Mouse (Mus musculus) kidney, embryonic 14.5 days (tissue): ENCODE measurements around the gene Atp12a. TPM values are rescaled to one million over a fixed set of nuclear protein-coding genes. Genes with fewer than 3 reads are reported as not detected.

ENCODE experiments used
- ATAC-seq: fragments of 200-750 bp; cut with Nextera tagmentation; 2 replicates; pipeline ENCODE4 v1.8.0; 2017; ENCODE audit warnings: moderate number of reproducible peaks, mild to moderate bottlenecking, moderate TSS enrichment, moderate library complexity; ENCODE audit not compliant: low FRiP score, low TSS enrichment
- H3K27ac ChIP-seq: fragments of 300-500 bp; sonication (generic); 2 replicates; pipeline ENCODE4 v1.5.1; 2014; ENCODE audit warnings: low read depth, mild to moderate bottlenecking, low read length, moderate library complexity, mixed read lengths
- H3K27me3 ChIP-seq: fragments of 300-500 bp; sonication (generic); 2 replicates; pipeline ENCODE4 v1.6.1; 2014; ENCODE audit warnings: mild to moderate bottlenecking, low read length; ENCODE audit not compliant: control insufficient read depth, insufficient read depth
- H3K36me3 ChIP-seq: fragments of 300-500 bp; sonication (generic); 2 replicates; pipeline ENCODE4 v1.6.1; 2014; ENCODE audit warnings: low read length, mixed read lengths; ENCODE audit not compliant: control insufficient read depth, insufficient read depth
- H3K4me1 ChIP-seq: fragments of 300-500 bp; sonication (generic); 2 replicates; pipeline ENCODE4 v1.6.1; 2014; ENCODE audit warnings: low read length, mixed read lengths; ENCODE audit not compliant: control insufficient read depth, insufficient read depth
- H3K4me2 ChIP-seq: fragments of 300-500 bp; sonication (generic); replicated peaks from 2 replicates; pipeline ENCODE4 v1.6.1; 2014; ENCODE audit warnings: low read depth, mild to moderate bottlenecking, low read length
- H3K4me3 ChIP-seq: fragments of 300-500 bp; sonication (generic); 2 replicates; pipeline ENCODE4 v1.5.1; 2014; ENCODE audit warnings: mild to moderate bottlenecking, low read length
- H3K9ac ChIP-seq: fragments of 300-500 bp; sonication (generic); 2 replicates; pipeline ENCODE4 v1.6.1; 2014; ENCODE audit warnings: low read depth, mild to moderate bottlenecking, low read length, moderate library complexity
- H3K9me3 ChIP-seq: fragments of 300-500 bp; sonication (generic); 2 replicates; pipeline ENCODE4 v1.6.1; 2016; ENCODE audit warnings: low read length; ENCODE audit not compliant: control insufficient read depth
- WGBS: fragments of 180-500 bp; shearing (Covaris S2); extraction: QIAGEN DNeasy Blood & Tissue Kit; methylation state at CpG from one replicate; pipeline ENCODE4 v1.1.7; 2014; 5-methylcytosine and 5-hydroxymethylcytosine counted together
- polyA plus RNA-seq: library from polyadenylated mRNA; unstranded; fragments of >200 nt; fragmentation: Nextera tagmentation; extraction: Ambion mirVana; gene quantifications from 2 replicates; pipeline ENCODE4 v1.2.1, GENCODE M21; 2014

Atp12a gene
- polyA plus RNA-seq, 1 experiment from 2014 or later, result 0.46 TPM

DNA sequence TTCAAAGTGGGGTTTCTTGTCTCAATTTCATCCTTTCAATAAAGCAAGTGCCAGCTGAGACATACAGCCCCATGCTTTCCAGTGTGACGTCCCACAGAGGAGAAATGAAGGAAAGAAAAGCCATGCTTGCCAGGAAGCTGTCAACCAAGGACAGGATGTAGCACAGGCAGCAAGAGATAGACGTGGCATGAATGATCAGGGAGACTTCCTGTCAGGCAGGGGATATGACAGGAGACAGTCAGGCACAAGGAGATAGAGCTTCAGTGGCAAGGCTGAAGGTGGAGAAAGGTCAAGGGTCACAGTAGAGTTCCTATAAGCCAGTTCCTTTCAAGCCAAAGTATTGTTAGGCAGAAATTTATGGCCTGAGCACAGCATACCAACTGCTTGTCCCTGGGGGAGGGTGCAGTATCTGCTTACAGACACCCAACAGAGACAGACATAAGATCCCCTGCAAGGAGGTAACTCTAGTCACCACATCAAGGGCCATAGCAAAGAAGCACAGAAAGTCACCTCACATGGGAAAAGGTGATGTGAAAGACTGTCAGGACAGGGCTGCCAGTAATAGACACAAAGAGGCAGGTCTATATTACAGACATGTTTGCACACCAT lies 28.9 kb downstream of the Atp12a start:
- no peaks in the 10 kb centered on the region for H3K36me3 ChIP-seq
- no peak overlapping the region for H3K27ac ChIP-seq
- peak; percentile 93 for ATAC-seq
- no peak overlapping the region for H3K4me3 ChIP-seq
- no peaks in the 10 kb centered on the region for H3K27me3 ChIP-seq
- 10% methylated on average over 2 of the region's 2 CpGs for WGBS
- no peak overlapping the region for H3K4me2 ChIP-seq
- no peaks in the 10 kb centered on the region for H3K9me3 ChIP-seq
- H3K4me1 ChIP-seq, result peaks cover 9% of the 10 kb centered on the region; the same call in 1 of the 2 replicates
- no peak overlapping the region for H3K9ac ChIP-seq

DNA sequence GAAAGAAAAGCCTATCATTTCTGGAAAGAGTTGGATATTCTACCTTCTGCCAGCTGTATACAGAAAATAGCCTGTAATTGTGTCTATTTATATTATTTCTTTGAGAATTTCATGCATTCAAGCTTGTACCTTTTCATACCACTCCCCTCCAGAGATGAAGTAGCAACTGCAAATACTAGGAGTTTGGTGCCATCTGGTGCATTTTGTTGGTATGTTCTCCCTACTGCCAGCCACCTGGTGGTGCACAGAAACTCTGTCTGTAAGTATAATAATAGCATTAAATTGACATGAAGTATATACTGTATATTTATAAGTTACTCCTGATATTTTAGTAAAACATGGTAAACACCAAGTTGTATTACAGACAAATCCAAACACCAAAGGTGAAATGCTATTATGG lies 33.1 kb downstream of the Atp12a start:
- H3K9me3 ChIP-seq, result no peaks in the 10 kb centered on the region
- ATAC-seq, result no peak
- no peak overlapping the region for H3K4me2 ChIP-seq
- no peak overlapping the region for H3K9ac ChIP-seq
- H3K36me3 ChIP-seq, result no peaks in the 10 kb centered on the region
- peaks cover 6% of the 10 kb centered on the region; the same call in 1 of the 2 replicates for H3K4me1 ChIP-seq
- no peaks in the 10 kb centered on the region for H3K27me3 ChIP-seq
- H3K4me3 ChIP-seq, result no peak overlapping the region
- H3K27ac ChIP-seq, result no peak overlapping the region

DNA sequence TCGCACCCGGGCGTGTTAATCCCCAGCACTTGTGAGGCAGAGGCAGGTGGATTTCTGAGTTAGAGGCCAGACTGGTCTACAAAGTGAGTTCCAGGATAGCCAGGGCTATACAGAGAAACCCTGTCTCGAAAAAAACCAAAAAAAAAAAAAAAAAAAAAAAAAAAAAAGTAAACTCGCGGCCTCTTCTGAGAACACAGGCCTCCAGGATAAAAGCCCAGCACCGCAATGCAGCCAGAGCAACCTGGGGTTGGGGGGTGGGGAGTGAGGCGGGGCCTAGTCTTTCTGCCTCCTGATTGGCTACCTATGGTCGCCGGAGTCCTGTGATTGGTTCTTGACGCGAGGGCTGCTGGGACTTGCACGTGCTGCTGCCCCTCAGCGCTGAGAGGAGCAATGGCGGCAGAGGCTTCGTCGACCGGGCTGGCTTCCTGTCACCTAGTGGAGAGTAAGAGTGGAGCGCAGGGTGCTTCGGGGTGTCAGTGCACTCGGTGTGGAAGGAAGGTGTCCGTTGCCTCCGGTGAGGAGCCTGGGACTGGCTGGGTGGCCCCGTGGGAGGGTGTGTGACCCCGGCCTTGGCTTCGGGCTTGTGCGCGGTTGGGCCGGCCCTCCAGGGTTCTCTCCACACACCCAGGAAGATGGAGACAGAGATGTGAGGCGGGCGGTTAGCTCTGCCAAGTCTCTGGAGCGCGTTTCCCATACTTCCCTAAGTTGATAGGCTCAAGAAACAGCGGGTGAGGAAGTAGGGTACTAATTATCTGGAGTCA lies 37.6 kb downstream of the Atp12a start, which contains the start of gene Rnf17:
Gene Rnf17, plus strand, starts transcription at position 271 of the 761 bp plus-strand sequence.
- whole genome bisulfite sequencing, result 72% methylated on average over 34 of the region's 34 CpGs
- ATAC-seq, result no peak
- no peak within 1 kb of the TSS for H3K4me2 ChIP-seq
- no peak within 1 kb of the TSS for H3K9ac ChIP-seq
- no peaks in the 10 kb centered on the region for H3K27me3 ChIP-seq
- no peaks in the 10 kb centered on the region for H3K4me1 ChIP-seq
- H3K36me3 ChIP-seq, result no peaks in the 10 kb centered on the region
- no peak within 1 kb of the TSS for H3K27ac ChIP-seq
- H3K9me3 ChIP-seq, result no peaks in the 10 kb centered on the region
- no peak within 1 kb of the TSS for H3K4me3 ChIP-seq

DNA sequence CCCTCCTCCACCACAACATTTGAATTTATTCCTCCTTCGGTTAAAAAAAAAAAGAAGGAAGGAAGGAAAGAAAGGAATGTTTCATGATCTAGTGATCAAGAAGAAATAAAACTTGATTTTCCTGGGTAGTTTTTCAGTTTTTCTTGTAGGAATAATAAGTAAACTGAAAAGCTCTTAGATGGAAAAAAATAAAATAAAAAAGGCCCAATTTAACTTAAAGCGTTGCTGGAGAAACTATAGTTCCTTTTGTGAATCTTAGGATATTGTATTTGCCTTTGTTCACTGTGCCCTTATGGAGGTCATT lies 38.2 kb downstream of the Atp12a start:
- Histone ChIP-seq H3K9me3 (no peaks in the 10 kb centered on the region), H3K4me1 (no peaks in the 10 kb centered on the region), H3K27ac (no peak overlapping the region), H3K36me3 (no peaks in the 10 kb centered on the region), H3K4me2 (no peak overlapping the region), H3K9ac (no peak overlapping the region), H3K4me3 (no peak overlapping the region), H3K27me3 (no peaks in the 10 kb centered on the region)
- whole genome bisulfite sequencing, result 90% methylated on average over 2 of the region's 2 CpGs
- no peak for ATAC-seq

Other genes with a start within 250 kb of the Atp12a start
- gene Gzme, start 244.4 kb upstream of the Atp12a start, polyA plus RNA-seq, result not detected in 2 replicates
- not detected in 2 replicates for gene Gzmd, start 232.5 kb upstream of the Atp12a start, polyA plus RNA-seq
- not detected in 2 replicates for gene Gzmg, start 205.5 kb upstream of the Atp12a start, polyA plus RNA-seq
- gene Gzmn, start 190.5 kb upstream of the Atp12a start, polyA plus RNA-seq, result not detected in 2 replicates
- gene Gzmf, start 153.7 kb upstream of the Atp12a start, polyA plus RNA-seq, result not detected in 2 replicates
- gene Gzmc, start 130.4 kb upstream of the Atp12a start, polyA plus RNA-seq, result not detected in 2 replicates
- gene Gzmb, start 102.8 kb upstream of the Atp12a start, polyA plus RNA-seq, result 0.19 TPM in 1 of 2 replicates, not detected in the other
- 1.2 and 1.6 TPM in 2 replicates for gene Rnf17, start 37.5 kb downstream of the Atp12a start, polyA plus RNA-seq
- 8.5 and 14.3 TPM in 2 replicates for gene Cenpj, start 210.4 kb downstream of the Atp12a start, polyA plus RNA-seq
- 5.7 and 7.7 TPM in 2 replicates for gene Parp4, start 210.6 kb downstream of the Atp12a start, polyA plus RNA-seq